Mouse (Mus musculus): Measurements from ENCODE around the gene Tspo.

DNA sequence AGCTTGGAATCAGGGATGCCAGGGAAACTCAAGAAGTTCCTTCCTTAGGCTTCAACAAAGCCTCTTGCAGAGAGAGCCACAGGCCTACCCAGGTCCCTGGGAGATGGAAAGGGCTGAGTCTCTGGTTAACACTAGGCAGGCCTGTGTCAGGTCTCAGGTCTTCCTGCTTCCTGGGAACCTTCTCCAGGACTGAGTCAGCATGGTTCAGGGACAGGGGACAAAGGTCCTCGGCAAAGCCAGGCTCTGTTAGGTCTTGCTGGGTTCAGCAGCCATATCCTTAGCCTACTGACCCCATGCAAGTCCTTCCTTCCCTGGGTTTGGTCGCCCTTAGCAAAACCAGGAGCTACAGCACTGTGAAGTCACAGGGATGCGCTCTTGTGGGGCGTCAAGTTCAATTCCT is 27.4 kb downstream of the Tspo start:
- TF ChIP-seq CTCF (IDR thresholded peaks at IDR 0.05; ENCODE audit: borderline replicate concordance, insufficient read depth, low read length) (no peak), POLR2A (IDR thresholded peaks at IDR 0.05; ENCODE audit: low read depth, low read length) (no peak)

Data from embryonic fibroblast, embryonic 13.5 days (primary cell).